Mouse (Mus musculus): ENCODE data around the gene Prdm16. TPM values are rescaled to one million over a fixed set of nuclear protein-coding genes. Genes with fewer than 3 reads are reported as not detected.

Gene Prdm16
- polyA plus RNA-seq, 1 experiment from 2014 or later = 21.8 TPM

DNA sequence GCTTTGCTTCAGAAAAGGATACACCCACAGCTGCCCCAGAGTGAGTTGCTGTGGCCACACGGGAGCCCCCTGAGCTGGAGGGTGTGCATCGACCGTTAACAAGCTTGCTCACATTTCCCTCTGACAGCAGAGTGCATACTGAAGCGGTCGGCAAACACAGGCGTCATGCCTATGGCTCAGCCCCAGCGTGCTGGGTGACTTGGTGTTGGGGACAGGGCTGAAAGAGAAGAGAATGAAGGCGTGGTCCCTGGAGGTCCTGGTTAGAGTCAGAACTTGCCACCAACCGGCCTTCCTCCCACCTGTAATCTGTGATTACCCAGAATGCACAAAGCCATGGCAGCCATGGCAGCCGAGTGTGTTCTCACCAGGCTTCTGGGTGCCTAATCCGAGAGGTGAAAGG is 277.9 kb downstream of the Prdm16 start:
- H3K36me3 ChIP-seq = peaks cover 8% of the 10 kb centered on the region
- H3K27ac ChIP-seq (ENCODE audit: poor library complexity, severe bottlenecking) = peak overlapping the region; percentile 82
- no peak for ATAC-seq (ENCODE audit: insufficient number of reproducible peaks, low FRiP score)
- 0 out of 2 replicates have a peak overlapping the region, but pooled peaks have one; percentile 4 for H3K4me2 ChIP-seq
- peaks cover 8% of the 10 kb centered on the region; the same call in 1 of the 2 replicates for H3K27me3 ChIP-seq (replicated peaks)
- H3K9me3 ChIP-seq (replicated peaks) = no peaks in the 10 kb centered on the region
- no peak overlapping the region; the same call in 1 of the 2 replicates for H3K9ac ChIP-seq
- WGBS = 37% methylated on average over 11 of the region's 11 CpGs
- peaks cover 35% of the 10 kb centered on the region for H3K4me1 ChIP-seq (replicated peaks)
- no peak overlapping the region for H3K4me3 ChIP-seq

GRCm38 (mm10) chr4:154358370-154358769 is 278.3 kb downstream of the Prdm16 start:
- Histone ChIP-seq H3K27me3 (replicated peaks) (peaks cover 13% of the 10 kb centered on the region; the same call in 1 of the 2 replicates), H3K4me2 (0 out of 2 replicates have a peak overlapping the region, but pooled peaks have one; percentile 4), H3K4me1 (replicated peaks) (peaks cover 37% of the 10 kb centered on the region), H3K9ac (peak overlapping the region; percentile 59; the same call in 1 of the 2 replicates), H3K36me3 (peaks cover 8% of the 10 kb centered on the region; the same call in 1 of the 2 replicates), H3K9me3 (replicated peaks) (no peaks in the 10 kb centered on the region), H3K4me3 (no peak overlapping the region), H3K27ac (ENCODE audit: poor library complexity, severe bottlenecking) (peak overlapping the region; percentile 82)
- 32% methylated on average over 5 of the region's 5 CpGs for WGBS
- no peak for ATAC-seq (ENCODE audit: insufficient number of reproducible peaks, low FRiP score)

- Histone ChIP-seq H3K4me1 (replicated peaks) (peaks cover 50% of the 10 kb centered on the region), H3K9me3 (replicated peaks) (no peaks in the 10 kb centered on the region), H3K4me3 (no peak overlapping the region), H3K9ac (no peak overlapping the region), H3K36me3 (peaks cover 8% of the 10 kb centered on the region; the same call in 1 of the 2 replicates), H3K27me3 (replicated peaks) (0 out of 2 replicates have a peak, but pooled peaks cover 9% of the 10 kb centered on the region), H3K27ac (ENCODE audit: poor library complexity, severe bottlenecking) (no peak overlapping the region), H3K4me2 (no peak overlapping the region)
- no peak for ATAC-seq (ENCODE audit: insufficient number of reproducible peaks, low FRiP score)
- 93% methylated on average over 5 of the region's 5 CpGs for WGBS
Observed at GRCm38 (mm10) chr4:154355408-154355807, 281.3 kb downstream of the Prdm16 start.

GRCm38 (mm10) chr4:154352246-154352645 is 284.4 kb downstream of the Prdm16 start:
- Histone ChIP-seq H3K4me2 (no peak overlapping the region), H3K9ac (no peak overlapping the region), H3K27ac (ENCODE audit: poor library complexity, severe bottlenecking) (no peak overlapping the region), H3K9me3 (replicated peaks) (no peaks in the 10 kb centered on the region), H3K4me3 (no peak overlapping the region), H3K4me1 (replicated peaks) (peaks cover 23% of the 10 kb centered on the region), H3K27me3 (replicated peaks) (0 out of 2 replicates have a peak, but pooled peaks cover 9% of the 10 kb centered on the region), H3K36me3 (peaks cover 8% of the 10 kb centered on the region; the same call in 1 of the 2 replicates)
- 38% methylated on average over 13 of the region's 13 CpGs for WGBS
- ATAC-seq (ENCODE audit: insufficient number of reproducible peaks, low FRiP score) = no peak

DNA sequence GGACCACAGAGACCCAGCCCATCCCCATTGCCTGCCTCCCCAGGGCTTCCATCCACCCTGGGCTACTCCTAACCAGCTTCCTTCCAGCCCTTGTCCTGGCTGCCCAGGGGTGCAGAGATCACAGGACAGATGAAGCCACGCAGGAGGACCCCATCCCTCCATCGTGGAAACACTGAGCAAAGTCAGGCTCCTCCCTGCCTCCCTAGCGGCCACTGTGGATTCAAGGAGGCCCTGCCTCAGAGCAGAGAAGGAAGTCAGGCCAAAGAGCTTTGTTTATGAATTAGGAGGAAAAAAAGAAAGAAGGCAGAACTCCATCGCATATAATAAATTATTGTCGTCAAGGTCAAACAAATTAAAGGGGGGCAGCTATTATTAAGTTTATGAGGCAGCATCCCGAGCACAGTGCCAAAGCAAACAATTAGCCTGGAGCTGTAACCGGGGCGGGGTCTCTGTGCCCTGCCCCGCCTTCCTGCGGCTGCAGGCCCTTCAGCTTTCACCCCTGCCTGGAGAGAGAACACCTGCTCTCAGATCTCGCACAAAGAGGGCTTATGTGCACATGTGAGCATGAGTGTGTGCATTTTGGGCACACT is 288.4 kb downstream of the Prdm16 start:
- no peak for ATAC-seq (ENCODE audit: insufficient number of reproducible peaks, low FRiP score)
- 0 out of 2 replicates have a peak, but pooled peaks cover under 1% of the 10 kb centered on the region for H3K27me3 ChIP-seq (replicated peaks)
- WGBS = 61% methylated on average over 11 of the region's 11 CpGs
- no peak overlapping the region for H3K4me3 ChIP-seq
- no peaks in the 10 kb centered on the region for H3K9me3 ChIP-seq (replicated peaks)
- H3K4me1 ChIP-seq (replicated peaks) = peaks cover 28% of the 10 kb centered on the region
- no peak overlapping the region for H3K4me2 ChIP-seq
- peak overlapping the region; percentile 38; the same call in 1 of the 2 replicates for H3K9ac ChIP-seq
- no peak overlapping the region for H3K27ac ChIP-seq (ENCODE audit: poor library complexity, severe bottlenecking)
- H3K36me3 ChIP-seq = peaks cover 15% of the 10 kb centered on the region

GRCm38 (mm10) chr4:154346731-154347522 is 289.7 kb downstream of the Prdm16 start:
- H3K36me3 ChIP-seq = peaks cover 26% of the 10 kb centered on the region
- no peak overlapping the region for H3K9ac ChIP-seq
- no peak overlapping the region for H3K4me2 ChIP-seq
- no peak for ATAC-seq (ENCODE audit: insufficient number of reproducible peaks, low FRiP score)
- no peak overlapping the region for H3K27ac ChIP-seq (ENCODE audit: poor library complexity, severe bottlenecking)
- H3K4me3 ChIP-seq = no peak overlapping the region
- 61% methylated on average over 19 of the region's 19 CpGs for WGBS
- H3K9me3 ChIP-seq (replicated peaks) = peaks cover 9% of the 10 kb centered on the region; the same call in 1 of the 2 replicates
- peaks cover 16% of the 10 kb centered on the region for H3K4me1 ChIP-seq (replicated peaks)
- no peaks in the 10 kb centered on the region for H3K27me3 ChIP-seq (replicated peaks)

GRCm38 (mm10) chr4:154336650-154337049 is 300.0 kb downstream of the Prdm16 start:
- Histone ChIP-seq H3K36me3 (peaks cover 20% of the 10 kb centered on the region), H3K9ac (peak overlapping the region; percentile 25; the same call in 1 of the 2 replicates), H3K27me3 (replicated peaks) (0 out of 2 replicates have a peak, but pooled peaks cover 29% of the 10 kb centered on the region)

DNA sequence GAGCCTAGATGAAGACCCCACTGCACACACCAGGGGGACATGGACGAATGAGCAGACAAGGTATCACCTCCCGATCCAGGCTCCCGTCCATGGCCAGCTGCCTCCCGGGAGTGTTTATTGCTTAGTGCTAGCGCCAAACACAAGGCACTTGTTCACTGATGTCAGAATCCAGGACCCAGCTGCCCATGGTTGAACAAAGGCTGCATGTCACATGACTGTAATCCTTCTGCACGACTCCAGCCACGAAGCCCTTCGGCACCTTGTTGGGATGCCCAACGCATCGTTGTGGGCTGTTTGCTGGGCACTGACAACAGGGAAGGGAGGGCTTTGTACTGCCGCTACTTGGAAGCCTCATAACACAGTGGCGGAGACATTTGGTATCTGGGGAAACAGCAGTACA is 300.9 kb downstream of the Prdm16 start, which contains the start of gene B230104I21Rik:
Gene B230104I21Rik (plus strand): TSS at position 367 of the 400 bp plus-strand sequence.
- Histone ChIP-seq H3K27ac (ENCODE audit: poor library complexity, severe bottlenecking) (peak within 1 kb of the TSS; percentile 70), H3K4me1 (replicated peaks) (peaks cover 39% of the 10 kb centered on the region), H3K27me3 (replicated peaks) (0 out of 2 replicates have a peak, but pooled peaks cover 29% of the 10 kb centered on the region), H3K9ac (peak within 1 kb of the TSS; percentile 39; the same call in 1 of the 2 replicates), H3K36me3 (peaks cover 11% of the 10 kb centered on the region), H3K4me3 (peak within 1 kb of the TSS; percentile 17), H3K4me2 (peak within 1 kb of the TSS; percentile 54), H3K9me3 (replicated peaks) (no peaks in the 10 kb centered on the region)
- ATAC-seq (ENCODE audit: insufficient number of reproducible peaks, low FRiP score) = no peak
- 79% methylated on average over 12 of the region's 12 CpGs for WGBS

More at GRCm38 (mm10) chr4:154336650-154337049, 300.0 kb downstream of the Prdm16 start:
- H3K4me2 ChIP-seq = no peak overlapping the region
- peak overlapping the region; percentile 70 for H3K27ac ChIP-seq (ENCODE audit: poor library complexity, severe bottlenecking)
- WGBS = 29% methylated on average over 10 of the region's 10 CpGs
- ATAC-seq (ENCODE audit: insufficient number of reproducible peaks, low FRiP score) = peak; percentile 59
- peaks cover 32% of the 10 kb centered on the region for H3K4me1 ChIP-seq (replicated peaks)
- H3K4me3 ChIP-seq = no peak overlapping the region
- H3K9me3 ChIP-seq (replicated peaks) = no peaks in the 10 kb centered on the region

DNA sequence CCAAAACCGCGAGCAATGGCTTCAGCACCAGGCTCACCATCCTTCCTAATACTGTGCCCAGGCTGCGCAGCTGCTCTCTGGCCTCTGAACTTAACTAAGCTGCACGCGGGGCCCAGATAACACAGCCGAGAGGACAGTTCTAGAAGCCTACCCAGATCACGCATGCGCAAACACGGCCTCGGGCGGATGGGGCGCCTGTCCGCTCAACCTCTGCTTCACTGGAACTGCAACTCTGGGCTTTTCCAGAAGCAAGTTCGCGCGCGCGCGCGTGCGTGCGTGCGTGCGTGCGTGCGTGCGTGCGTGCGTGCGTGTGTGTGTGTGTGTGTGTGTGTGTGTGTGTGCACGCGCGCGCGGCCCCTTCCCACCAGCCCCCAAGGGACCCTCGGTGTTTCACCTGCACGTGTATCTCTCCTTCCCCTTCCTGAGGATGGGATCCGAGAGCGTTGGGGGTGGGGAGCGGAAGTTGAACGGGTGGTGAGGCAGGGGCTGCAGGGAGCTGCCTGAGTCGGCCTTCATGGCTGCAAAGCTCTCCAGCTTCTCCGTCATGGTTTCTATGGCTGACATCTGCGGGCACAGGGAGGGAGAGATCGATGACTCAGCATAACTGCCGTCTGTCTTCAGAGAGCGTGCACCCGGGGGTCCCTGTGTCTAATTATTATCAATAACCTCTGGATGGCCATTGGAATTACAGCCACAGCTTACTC is 301.8 kb downstream of the Prdm16 start:
- WGBS = 62% methylated on average over 48 of the region's 48 CpGs
- Histone ChIP-seq H3K27ac (ENCODE audit: poor library complexity, severe bottlenecking) (no peak overlapping the region), H3K9me3 (replicated peaks) (no peaks in the 10 kb centered on the region), H3K4me1 (replicated peaks) (peaks cover 39% of the 10 kb centered on the region), H3K4me3 (peak overlapping the region; percentile 17), H3K27me3 (replicated peaks) (0 out of 2 replicates have a peak, but pooled peaks cover 29% of the 10 kb centered on the region), H3K4me2 (peak overlapping the region; percentile 54), H3K9ac (peak overlapping the region; percentile 39; the same call in 1 of the 2 replicates), H3K36me3 (0 out of 2 replicates have a peak, but pooled peaks cover 6% of the 10 kb centered on the region)
- ATAC-seq (ENCODE audit: insufficient number of reproducible peaks, low FRiP score) = no peak

DNA sequence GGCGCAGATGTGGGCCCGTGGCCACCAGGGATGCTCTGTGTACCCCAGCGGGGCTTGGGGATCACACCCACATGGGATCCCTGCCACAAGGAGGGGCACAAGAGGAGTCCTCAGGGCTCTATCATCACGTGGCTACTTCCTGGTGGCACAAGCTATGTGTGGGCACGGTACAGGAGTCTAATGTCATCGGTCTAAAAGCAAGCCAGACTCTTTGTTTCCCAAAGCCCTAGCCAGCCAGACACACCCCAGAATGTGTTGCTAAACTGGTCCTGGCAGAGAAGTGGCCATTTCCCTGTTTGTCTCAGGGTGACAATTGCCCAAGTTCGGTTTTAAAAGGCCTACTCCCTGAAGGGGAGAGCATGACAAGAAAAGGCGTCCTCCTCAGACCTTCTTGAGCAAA is 303.4 kb downstream of the Prdm16 start:
- Histone ChIP-seq H3K9ac (no peak overlapping the region), H3K4me1 (replicated peaks) (peaks cover 50% of the 10 kb centered on the region), H3K4me3 (no peak overlapping the region), H3K27me3 (replicated peaks) (peaks cover 26% of the 10 kb centered on the region), H3K4me2 (no peak overlapping the region), H3K27ac (ENCODE audit: poor library complexity, severe bottlenecking) (no peak overlapping the region), H3K36me3 (0 out of 2 replicates have a peak, but pooled peaks cover 6% of the 10 kb centered on the region), H3K9me3 (replicated peaks) (no peaks in the 10 kb centered on the region)
- WGBS = 71% methylated on average over 8 of the region's 8 CpGs
- no peak for ATAC-seq (ENCODE audit: insufficient number of reproducible peaks, low FRiP score)

All from heart, embryonic 12.5 days (tissue).